Mouse (Mus musculus) liver (tissue): ENCODE data around the gene Arnt2.

Experiments
- DNase-seq: peaks from one replicate; pipeline ENCODE4 v3.0.0-alpha.2; 2020; ENCODE audit warnings: mixed read lengths

The Arnt2 gene

DNA sequence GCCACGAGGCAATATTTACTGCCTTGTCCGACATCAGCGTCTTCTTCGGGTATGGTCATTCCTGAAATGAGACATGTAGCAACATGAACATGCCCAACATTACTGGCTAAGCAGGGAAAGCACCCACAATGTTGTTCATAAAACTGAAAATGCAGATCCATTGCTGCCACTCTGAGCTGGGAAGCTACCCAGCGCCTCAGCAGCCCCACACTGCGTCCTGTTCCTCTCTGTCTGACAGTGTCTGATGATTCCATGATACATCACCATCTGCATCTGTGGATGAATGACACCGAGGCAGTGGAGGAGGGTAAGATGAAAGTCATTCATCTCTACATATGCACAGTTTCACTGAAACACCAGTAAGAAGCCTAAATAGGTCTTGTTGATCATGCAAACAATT is 124.2 kb downstream of the Arnt2 start:
- DNase-seq = no peak

DNA sequence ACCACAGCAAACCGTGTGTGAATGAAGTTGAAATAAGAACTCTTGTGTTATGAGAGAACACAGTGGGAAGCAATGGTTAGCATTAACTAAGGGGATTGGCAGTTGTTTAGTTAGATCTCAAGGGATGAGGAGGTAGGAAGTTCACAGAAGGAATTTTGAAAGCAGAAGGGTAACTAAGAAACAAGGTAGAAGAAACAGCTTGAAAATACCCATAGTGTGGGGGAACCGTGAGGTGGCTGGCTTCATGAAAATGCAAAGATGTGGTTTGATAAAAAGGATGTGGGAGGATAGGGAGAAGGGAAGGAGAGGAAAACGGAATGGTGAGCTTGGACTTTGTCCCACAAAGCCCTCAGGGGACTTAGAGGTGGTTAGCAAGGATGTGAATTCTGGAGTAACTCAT is 125.0 kb downstream of the Arnt2 start:
- no peak for DNase-seq

DNA sequence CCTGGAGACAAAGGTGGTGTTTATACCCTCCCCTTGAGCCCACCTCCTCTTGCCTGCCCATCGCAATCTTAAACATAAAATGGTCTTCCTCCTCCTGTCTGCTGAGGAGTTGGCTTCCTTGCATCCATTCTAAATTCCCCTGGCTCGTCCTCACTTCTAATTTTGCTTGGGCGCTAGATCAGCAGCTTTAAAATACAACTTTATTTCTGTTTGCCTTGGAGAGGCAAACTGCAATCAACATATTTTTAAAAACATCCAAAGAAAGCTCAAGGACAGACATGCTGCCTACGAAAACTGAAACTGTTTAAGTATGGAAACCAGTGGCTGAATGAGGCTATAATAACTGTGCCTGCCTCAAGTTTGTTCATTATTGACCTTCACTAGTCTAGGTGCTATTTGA is 127.7 kb downstream of the Arnt2 start:
- no peak for DNase-seq

DNA sequence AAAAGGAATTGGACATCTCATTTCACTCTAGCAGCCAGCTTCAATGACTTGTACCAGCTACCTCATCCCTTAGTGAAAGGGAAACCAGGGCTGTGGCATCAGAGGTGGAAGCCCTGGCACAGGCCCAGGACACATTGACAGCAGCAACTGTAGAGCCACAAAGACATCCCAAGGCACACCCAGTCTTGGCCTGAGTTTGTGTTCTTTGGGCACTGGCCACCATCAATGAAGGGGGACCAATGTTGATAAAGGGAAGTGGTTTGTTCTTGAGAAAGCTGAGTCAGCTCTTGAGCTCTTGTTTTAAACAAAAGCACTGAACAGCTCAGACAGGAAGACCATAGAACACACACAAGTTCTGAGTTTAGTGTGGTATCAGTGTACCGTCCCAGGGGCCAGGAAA is 130.7 kb downstream of the Arnt2 start:
- DNase-seq = no peak

DNA sequence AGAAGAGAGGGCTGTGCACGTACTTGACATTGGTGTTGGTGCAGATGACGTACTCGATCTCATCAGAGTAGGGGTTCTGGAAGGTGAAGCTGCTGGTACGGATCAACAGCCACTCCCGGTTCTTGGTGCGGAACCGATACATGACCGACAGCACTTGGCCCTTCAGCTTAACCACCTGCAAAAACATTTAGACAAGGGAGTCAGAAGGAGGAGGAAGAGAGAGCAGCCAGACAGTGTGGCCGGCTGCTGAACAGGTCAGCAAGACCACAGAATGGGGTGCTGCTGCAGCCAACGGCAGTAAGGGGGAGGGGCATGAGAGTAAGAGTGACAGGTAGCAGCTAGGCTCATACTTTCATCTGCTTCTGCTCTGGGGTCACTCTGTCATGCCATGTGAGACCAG is 134.7 kb downstream of the Arnt2 start:
- DNase-seq = no peak

DNA sequence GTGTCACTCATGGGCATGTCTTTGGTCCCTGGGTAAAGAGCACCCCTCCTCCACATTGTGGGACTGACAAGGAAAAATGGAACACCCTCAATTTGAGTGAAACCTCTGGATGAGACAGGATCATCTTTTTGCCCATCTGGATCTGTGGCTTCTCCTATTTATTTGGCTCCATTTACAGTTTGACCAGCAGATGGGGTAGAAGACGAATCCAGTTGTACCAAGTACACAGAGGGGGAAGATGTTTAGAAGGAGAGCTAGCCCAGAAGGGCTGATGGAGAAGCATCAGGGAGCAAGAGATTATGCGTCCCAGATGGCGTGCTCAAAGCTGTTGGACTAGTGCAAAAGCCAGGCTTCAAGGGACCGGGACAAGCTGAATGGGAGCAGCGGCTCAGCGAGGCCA is 136.0 kb downstream of the Arnt2 start:
- no peak for DNase-seq

DNA sequence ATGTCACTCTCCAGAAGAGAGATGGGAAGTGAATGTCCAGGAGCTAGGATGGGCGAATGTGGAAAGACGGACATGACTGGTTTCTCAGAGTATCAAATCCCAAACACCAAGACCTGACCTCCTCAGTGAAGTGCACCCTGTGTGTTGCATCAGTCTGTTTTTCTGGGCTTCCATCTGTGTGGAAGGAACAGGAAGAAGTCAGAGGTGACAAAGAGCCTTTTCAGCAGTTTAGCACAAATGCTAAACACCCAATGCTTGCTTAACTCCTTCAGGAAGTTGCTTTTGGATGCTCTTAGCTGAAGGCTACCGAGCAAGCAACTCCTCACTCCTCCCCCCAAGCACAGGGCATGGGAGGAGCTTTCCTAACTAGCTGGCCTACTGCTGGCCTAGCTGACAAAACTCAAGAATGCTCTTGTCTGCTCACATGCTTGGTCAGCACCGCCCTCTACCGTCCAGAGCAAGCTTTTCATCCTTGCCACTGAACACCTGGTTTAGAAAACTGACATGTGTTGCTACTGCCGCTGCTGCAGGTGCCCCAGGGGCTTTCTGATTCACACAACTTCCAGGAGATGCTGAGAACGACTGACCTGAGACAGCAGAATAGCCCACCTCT is 137.7 kb downstream of the Arnt2 start:
- DNase-seq = peak; percentile 67

DNA sequence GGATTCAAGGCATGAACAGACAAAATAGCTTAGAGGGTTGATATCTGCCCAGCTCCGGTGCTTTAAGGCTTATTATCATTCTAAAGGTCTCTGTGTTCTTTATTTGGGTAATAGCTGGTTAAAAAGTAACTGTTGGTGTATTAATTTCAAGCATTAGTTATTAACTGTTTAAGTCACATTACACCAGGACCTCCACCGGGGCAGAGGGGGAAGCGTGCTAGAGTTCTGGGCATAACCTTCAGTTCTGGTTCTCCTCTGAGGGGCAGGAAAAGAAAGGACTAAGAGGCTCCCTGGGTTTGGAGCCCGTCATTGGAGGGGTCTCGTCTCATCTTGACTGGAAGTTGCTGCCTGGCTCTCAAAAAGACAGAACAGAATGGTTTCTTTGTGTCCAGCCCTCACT is 138.5 kb downstream of the Arnt2 start:
- DNase-seq = no peak

DNA sequence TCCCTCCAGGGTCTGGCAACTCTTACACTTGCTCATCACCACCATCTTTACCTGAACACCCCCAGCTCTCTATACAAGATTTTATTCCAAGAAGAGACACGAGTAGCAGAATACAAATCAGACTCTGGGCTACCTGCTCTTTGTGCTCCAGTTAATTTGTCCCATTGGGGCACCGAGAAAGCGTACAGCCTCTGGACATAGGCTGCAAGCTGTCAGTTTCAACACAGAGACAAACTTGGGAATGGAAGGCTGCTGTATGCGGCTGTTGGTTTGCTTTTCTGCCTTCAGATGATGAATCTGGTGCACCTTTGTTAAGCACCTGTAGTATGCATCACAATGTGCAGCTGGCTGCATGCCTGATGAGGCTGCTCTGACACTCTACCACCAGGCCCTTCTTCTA is 146.5 kb downstream of the Arnt2 start:
- DNase-seq = no peak

DNA sequence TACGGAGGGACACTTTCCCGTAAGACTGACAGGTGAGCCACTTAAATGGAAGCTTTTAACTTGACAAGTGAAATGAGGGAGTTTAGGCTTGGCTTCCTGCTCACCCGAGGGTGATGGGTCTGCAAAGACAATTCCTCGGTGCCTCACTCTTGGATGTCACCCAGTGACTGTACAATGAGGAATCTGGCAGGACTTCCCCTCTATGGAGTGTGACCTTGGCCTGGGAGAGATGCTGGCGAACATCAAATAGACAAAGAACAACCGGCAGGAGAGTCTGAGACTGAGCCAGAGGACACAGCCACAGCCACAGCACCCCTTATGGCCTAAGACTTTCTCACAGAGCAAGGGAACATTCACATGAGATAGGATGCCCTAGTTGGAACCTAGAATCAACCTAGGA is 148.6 kb downstream of the Arnt2 start:
- DNase-seq = no peak

DNA sequence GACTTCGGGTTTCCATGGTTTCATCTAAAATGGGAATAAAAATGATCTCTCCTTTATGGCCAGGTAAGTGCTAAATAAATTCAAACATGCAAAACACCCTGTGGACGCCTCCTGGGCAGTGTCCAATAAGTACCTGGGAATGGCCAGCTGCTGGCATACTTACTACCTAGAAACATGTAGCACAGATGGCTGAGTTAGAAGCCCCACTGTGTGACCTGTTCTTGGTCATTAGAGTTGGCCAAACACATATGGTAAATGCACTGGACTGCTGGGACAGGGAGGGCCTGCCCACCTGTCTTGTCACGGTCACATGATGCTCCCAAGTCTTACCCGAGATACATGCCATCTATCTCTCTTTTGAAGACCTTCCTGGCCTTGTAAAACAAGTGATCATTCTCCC is 149.6 kb downstream of the Arnt2 start:
- DNase-seq = no peak

DNA sequence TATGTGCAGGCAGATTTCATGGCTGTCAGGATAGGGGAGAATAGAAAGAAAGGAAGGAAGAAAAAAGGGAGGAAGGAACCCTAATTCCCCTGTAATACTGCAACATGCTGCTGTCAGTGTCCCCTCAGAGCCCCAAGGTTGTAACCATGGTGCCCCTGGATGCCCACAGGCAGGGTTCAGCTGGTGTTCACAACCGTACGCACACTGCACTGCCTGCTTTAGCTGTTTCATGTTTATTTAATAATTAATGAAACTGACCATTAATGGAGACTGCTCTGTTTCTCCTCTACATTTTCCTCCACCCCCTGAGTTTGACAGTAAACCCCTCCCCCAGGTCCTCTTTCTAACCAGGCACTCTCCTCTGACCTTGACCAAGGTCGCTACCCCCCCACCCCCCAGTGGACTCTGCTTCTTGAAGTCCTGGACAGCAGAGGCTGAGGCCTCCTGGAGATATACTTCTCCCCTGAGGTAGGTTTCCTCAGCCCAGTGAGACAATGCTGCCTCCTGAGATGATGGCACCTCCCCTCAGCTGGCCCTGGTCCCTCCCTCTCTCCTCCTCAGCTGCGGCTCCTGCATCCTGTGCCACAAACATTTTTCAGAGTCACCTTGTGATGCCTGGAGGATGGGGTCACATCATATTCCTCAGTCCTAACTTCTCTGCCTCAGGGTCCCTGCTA is 150.5 kb downstream of the Arnt2 start:
- DNase-seq = no peak

DNA sequence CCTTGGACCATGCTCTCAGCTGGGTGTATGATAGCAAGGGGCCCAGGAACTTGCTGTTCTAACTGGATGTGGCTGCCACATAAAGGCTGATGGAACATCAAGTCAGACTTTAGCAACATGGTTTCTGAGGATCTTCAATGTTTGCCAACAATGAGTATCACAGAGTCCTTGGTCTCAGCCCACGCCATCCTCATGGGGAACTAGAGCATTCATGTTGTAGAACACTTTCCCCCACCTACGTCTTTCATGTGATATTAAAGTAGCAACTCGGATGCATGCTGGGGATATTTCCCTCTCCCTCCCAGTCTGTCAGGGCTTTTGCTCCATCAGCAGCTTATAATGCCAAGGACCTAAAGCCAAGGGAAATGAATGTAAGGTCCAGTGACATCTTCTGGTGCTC is 153.3 kb downstream of the Arnt2 start:
- DNase-seq = no peak

DNA sequence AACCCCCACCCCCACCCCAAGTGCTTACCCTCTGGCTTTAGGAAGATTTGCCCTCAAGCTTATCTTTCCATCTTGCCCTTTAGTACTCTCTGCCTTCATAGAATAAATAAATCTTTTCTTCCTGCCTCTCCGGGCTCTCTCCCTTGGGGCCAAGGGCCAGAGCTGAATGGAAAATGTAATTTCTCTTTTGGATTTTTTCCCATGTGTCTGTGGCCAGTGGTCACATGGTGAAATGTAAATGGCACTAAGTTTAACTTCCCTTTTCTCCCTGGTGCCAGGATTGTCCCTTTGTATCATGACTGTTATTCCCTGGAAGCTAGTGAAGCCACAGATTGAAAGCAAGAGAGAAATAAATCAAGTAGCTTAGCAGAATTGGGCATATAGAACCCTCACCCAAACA is 153.7 kb downstream of the Arnt2 start:
- DNase-seq = no peak

DNA sequence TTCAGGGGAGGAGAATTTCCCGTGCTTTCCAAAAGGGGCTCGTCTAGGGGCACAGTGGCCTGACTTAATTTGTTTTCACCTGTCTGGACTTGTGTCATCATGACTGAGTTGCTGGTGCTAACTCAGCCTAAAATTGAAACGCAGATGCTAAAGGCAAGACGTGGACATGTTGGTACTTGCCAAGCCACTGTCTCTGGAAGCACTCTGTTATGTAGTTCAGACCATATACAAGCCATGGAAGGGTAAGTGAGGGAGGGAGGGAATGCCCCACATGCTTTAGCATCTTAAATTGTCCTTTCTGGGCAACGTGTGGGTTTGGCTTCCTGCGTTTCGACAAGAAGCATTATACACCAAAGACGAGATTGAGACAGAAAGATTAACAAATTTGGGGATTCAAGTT is 155.1 kb downstream of the Arnt2 start:
- no peak for DNase-seq

DNA sequence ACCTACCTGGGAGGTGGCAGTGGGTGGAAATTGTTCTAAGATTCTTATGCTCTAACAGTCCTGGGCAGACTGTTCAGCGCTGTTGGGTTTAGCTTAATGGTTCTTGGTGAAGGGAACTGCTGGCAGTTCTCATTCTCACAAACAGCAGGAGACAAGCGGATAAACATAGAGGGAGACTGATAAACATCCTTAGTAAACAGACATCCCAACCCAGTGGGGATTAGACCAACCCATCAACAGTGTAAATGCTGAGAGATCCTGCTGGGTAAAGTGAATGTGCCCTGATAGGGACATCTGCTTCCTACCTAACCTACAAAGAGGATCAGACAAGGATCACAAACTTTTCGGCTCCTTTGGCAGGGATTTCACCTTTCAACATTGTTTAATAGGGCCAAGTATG is 155.7 kb downstream of the Arnt2 start:
- no peak for DNase-seq

DNA sequence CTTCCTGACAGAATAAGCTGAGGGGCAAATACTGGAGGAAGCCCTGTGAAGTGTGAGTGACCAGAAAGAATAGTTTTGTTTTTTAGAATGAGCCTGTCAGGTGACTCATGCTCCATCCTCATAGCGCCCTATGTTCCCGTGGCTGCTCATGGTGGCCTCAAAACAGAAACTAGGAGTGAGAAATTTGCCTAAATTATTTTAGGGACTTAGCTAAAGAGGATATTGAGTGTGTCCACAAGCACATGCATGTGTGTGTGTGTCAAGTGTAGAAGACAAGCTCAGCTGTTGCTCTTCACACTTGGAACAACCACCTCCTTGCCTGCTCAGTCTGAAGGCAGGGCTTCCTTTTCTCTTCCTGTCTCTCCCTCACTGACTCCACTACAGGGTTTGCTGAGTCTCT is 158.3 kb downstream of the Arnt2 start:
- no peak for DNase-seq

DNA sequence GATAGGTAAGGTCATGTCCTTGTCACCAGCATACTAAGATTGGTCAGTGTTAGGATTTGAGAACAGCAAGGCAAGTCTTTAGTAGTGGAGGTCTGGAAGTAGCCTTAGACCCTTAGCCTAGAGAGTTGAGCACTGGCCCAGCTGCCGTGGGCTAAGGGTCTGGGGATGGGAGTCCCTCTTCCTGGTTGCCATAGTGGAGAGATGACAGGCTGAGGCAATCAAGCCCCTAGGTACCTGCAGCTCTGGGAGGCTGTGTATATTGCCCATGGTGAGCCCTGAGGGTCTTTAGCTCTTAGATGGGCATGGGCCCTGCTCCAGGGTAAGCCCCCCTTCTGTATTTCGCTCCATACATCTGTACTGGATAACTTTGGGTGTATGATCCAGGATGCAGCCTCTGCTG is 159.2 kb downstream of the Arnt2 start:
- DNase-seq = no peak

DNA sequence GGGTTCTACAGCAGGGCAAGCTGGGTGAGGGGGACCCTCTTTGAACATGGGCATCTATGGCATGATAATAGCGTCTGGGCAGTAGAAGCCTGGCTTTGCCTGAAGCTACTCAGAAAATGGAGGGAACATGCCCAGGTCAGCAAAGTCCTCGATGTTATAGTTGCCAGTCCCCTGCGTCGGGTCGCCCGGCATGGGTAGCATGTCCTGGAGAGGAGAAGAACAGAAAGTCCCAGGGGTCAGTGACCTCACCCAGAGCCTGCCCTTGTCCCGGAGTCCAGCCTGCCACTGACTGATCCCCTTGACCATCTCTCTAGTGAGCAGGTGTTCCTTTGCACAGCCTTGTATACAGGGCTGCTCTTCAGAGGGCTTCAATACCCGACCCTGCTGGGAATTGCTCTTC is 160.0 kb downstream of the Arnt2 start:
- DNase-seq = no peak

DNA sequence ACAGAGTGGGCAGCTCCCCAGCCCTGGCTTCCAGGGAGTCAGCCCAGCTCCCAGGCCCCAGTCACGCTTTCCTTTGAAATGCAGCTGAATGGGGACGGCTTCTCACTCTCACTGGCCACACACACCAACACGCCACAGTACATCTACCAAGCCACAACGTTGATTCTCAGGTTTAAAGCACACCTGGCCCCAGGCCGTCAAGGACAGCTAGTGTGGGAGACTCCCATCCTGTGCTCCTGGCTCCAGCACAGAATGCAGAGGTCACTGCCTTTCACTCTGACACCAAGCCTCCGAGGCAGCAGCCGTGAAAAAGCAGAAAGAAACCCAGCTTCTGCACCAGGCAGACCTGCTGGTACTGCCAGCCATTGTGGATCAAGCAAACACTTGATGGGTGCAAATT is 160.6 kb downstream of the Arnt2 start:
- DNase-seq = no peak

DNA sequence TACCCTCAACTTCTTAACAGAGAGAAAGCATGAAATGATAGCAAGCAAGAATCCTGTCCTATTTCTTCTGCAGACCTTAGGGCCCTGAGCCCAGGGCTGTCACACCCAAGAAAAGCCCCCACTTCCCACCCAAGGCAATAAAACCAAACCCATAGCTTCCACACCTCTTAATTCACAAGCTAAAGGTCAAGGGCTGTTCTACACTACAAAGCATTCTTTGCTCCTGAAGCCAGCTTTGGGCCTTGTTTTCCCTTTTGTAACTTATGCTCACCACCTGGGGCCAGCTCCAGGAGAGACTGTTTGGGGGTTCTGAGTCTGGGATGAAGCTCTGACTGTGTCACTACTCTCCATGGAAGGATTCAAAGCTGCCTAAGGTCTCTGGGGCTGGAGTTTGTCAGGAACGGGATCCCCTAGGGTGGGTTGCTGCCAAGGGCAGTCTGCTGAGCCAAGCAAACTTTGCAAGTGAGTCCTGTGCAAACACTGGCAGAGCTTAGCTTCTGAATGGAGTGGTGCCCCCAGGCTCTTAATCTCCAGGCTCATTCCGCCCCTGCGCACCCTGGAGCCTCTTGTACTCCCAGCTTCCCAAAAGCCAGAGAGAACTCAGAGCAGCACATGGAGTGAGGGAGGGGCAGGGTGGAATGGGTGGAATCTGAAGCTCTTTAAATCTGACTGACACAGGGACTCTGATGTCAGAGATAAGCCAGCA is 161.9 kb downstream of the Arnt2 start:
- no peak for DNase-seq

DNA sequence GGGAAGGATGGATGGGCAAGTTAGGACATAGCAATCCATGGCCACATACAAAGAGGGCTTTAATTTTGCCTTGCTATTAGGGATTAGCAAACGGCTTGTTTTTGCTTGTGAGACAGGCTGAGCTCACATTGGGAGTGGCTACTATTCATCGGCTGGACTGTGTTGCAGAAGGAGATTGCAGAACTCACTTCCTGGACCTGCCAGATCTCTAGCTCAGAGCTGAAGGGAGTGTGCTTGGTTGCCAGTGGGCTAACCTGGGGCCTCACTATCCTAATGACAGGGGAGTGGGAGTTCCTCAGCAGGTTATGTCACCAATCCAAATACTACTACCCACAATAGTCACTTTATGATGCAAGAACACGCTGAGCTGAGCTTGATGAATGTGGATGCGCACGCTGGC is 163.1 kb downstream of the Arnt2 start:
- DNase-seq = no peak

DNA sequence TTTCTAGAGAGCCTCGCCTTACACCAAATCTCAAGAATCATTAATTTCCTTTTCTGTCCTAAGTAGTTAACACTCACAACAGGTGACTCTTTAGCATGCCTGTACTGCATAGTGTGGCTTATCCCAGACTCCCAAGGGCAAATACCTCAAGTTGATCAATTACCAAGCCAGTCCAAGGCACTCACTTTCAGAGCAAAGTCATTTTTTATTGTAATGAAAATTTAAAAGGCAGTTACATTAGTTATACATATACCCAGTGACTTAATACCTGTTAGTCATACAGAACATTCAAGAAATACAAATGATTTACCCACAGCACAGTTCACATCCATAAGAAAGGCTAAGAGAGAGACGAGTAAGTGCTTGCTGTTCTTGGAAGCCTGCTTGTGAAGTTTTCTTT is 163.9 kb downstream of the Arnt2 start:
- DNase-seq = no peak

DNA sequence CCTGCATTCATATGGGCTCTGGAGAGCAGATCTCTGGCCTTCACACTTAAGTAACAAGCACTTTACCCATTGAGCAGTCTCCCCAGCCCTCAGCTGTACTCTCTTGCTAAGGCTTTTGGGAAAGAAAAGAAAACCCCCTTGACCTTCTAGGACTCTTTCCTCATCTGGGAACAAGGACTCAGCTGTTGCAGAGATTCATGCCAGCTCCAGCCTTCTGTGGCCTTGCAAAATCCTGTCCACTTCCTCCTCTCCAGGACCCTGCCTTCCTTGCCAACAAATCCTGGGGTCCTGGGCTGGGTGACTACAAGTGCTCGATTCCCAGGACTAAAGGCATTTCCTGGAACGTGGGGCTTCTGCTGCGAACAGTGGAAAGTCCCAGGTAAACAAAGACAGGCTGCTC is 169.6 kb downstream of the Arnt2 start:
- no peak for DNase-seq

DNA sequence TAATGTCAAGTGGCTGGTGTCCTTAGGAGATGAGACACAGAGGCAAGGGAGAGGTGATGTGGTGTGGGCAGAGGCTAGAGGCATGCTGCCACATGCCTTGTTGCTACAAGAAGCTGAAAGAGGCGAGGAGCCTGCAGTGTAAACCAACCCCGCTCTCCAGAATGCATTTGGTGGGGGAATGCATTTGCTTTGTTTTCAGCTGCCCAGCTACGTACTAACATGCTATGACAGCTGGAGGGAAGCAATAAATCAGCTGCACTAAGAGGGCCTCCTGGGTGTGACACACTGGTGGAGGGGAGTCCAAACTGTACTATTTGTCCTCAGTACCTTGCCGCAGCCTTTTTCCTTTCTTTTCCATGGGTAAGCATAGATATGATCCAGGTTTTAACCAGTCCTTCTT is 172.3 kb downstream of the Arnt2 start:
- no peak for DNase-seq
